Mouse (Mus musculus) forebrain, embryonic 11.5 days (tissue): ENCODE data around the gene Igsf9b. TPM values are rescaled to one million over a fixed set of nuclear protein-coding genes. Genes with fewer than 3 reads are reported as not detected.

Experiments
- ATAC-seq: fragments of 200-750 bp; cut with Nextera tagmentation; replicated peaks from 2 replicates; pipeline ENCODE4 v1.8.0; 2017; ENCODE audit warnings: moderate TSS enrichment; ENCODE audit not compliant: low FRiP score
- DNase-seq: peaks from one replicate; pipeline ENCODE4 v3.0.0-alpha.2; 2017; ENCODE audit warnings: low spot score
- H3K27ac ChIP-seq: fragments of 300-500 bp; sonication (generic); 2 replicates; pipeline ENCODE4 v1.5.1; 2014; ENCODE audit warnings: low read depth, low read length
- H3K27me3 ChIP-seq: fragments of 300-500 bp; sonication (generic); 2 replicates; pipeline ENCODE4 v1.6.1; 2014; ENCODE audit warnings: mild to moderate bottlenecking, low read length, mixed read lengths; ENCODE audit not compliant: control insufficient read depth, insufficient read depth
- H3K36me3 ChIP-seq: fragments of 300-500 bp; sonication (generic); 2 replicates; pipeline ENCODE4 v1.6.1; 2014; ENCODE audit warnings: mild to moderate bottlenecking, low read length, moderate library complexity, mixed read lengths; ENCODE audit not compliant: control insufficient read depth, insufficient read depth
- H3K4me1 ChIP-seq: fragments of 300-500 bp; sonication (generic); replicated peaks from 2 replicates; pipeline ENCODE4 v1.6.1; 2014; ENCODE audit warnings: low read length, mixed read lengths; ENCODE audit not compliant: control insufficient read depth, insufficient read depth
- H3K4me2 ChIP-seq: fragments of 300-500 bp; sonication (generic); 2 replicates; pipeline ENCODE4 v1.6.1; 2014; ENCODE audit warnings: low read depth, mild to moderate bottlenecking, low read length, moderate library complexity, mixed read lengths; ENCODE audit not compliant: severe bottlenecking
- H3K4me3 ChIP-seq: fragments of 300-500 bp; sonication (generic); 2 replicates; pipeline ENCODE4 v1.5.1; 2014; ENCODE audit warnings: low read depth, low read length
- H3K9ac ChIP-seq: fragments of 300-500 bp; sonication (generic); 2 replicates; pipeline ENCODE4 v1.6.1; 2014; ENCODE audit warnings: low read length
- H3K9me3 ChIP-seq: fragments of 300-500 bp; sonication (generic); 2 replicates; pipeline ENCODE4 v1.6.1; 2016; ENCODE audit warnings: low read length, mixed read lengths; ENCODE audit not compliant: control insufficient read depth
- WGBS: fragments of 180-500 bp; shearing (Covaris S2); extraction: QIAGEN DNeasy Blood & Tissue Kit; methylation state at CpG from one replicate; pipeline ENCODE4 v1.1.7; 2014; 5-methylcytosine and 5-hydroxymethylcytosine counted together
- polyA plus RNA-seq: library from polyadenylated mRNA; unstranded; fragments of >200 nt; fragmentation: Nextera tagmentation; extraction: Ambion mirVana; gene quantifications from 2 replicates; pipeline ENCODE4 v1.2.1, GENCODE M21; 2014

The Igsf9b gene
- polyA plus RNA-seq, 1 experiment from 2014 or later = 8.4 TPM

GRCm38 (mm10) chr9:27357893-27358292 lies 58.9 kb downstream of the Igsf9b start:
- ATAC-seq = no peak
- Histone ChIP-seq H3K4me2 (no peak overlapping the region), H3K27ac (no peak overlapping the region), H3K9me3 (no peaks in the 10 kb centered on the region), H3K4me1 (no peaks in the 10 kb centered on the region), H3K27me3 (no peaks in the 10 kb centered on the region), H3K36me3 (no peaks in the 10 kb centered on the region), H3K4me3 (no peak overlapping the region), H3K9ac (no peak overlapping the region)
- 92% methylated on average over 6 of the region's 6 CpGs for WGBS
- DNase-seq = no peak

- Histone ChIP-seq H3K9me3 (no peaks in the 10 kb centered on the region), H3K4me1 (no peaks in the 10 kb centered on the region), H3K27me3 (no peaks in the 10 kb centered on the region), H3K27ac (no peak overlapping the region), H3K9ac (no peak overlapping the region), H3K36me3 (no peaks in the 10 kb centered on the region), H3K4me2 (no peak overlapping the region), H3K4me3 (no peak overlapping the region)
- DNase-seq = no peak
- no peak for ATAC-seq
- WGBS = 66% methylated on average over 2 of the region's 2 CpGs
These were observed 68.2 kb downstream of the Igsf9b start for GRCm38 (mm10) chr9:27367231-27367630.

DNA sequence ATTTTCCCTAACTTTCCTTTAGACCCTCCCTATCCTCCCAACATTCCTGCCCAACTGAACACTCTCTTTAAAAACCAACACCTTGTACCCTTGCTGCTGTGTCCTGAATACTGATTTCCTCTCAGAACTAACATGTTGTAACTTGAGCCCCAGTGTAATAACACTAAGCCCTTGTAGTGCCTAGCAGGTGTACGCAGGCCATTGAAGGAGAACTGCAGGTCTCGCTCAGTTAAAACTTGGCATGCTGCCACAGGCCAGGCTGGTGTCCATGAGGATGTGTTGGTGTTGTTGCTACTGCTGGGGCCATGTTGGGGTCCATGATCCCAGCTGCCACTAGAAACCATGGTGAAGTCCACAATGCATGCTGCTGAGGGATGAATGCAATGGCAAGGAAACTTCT lies 70.1 kb downstream of the Igsf9b start:
- WGBS = 85% methylated on average over 2 of the region's 2 CpGs
- ATAC-seq (no peak), DNase-seq (no peak)
- Histone ChIP-seq H3K27me3 (no peaks in the 10 kb centered on the region), H3K4me3 (no peak overlapping the region), H3K4me2 (no peak overlapping the region), H3K36me3 (no peaks in the 10 kb centered on the region), H3K27ac (no peak overlapping the region), H3K4me1 (no peaks in the 10 kb centered on the region), H3K9me3 (no peaks in the 10 kb centered on the region), H3K9ac (no peak overlapping the region)

DNA sequence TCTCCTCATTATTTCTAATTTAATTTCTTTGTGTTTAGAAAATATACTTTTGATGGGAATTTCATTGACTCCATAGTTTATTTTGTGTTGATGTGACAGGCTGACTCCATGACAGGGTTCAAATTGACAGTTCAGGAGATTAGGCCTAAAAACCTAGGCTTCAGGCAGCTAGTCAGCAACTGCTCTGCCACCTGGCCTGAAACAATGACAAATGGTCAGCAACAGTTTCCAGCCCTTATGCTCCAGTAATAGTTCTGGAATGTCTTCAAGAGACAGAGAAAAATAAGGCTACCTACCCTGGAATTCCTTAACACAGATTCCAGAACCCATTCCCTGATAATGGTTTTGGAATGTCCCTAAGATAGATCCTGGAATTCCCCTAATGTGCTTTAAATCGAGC lies 76.7 kb downstream of the Igsf9b start:
- no peak for ATAC-seq
- Histone ChIP-seq H3K9ac (no peak overlapping the region), H3K4me3 (no peak overlapping the region), H3K4me2 (no peak overlapping the region), H3K9me3 (no peaks in the 10 kb centered on the region), H3K36me3 (no peaks in the 10 kb centered on the region), H3K27me3 (no peaks in the 10 kb centered on the region), H3K4me1 (no peaks in the 10 kb centered on the region), H3K27ac (no peak overlapping the region)
- DNase-seq = no peak
- 80% methylated on average over 1 of the region's 1 CpGs for WGBS

DNA sequence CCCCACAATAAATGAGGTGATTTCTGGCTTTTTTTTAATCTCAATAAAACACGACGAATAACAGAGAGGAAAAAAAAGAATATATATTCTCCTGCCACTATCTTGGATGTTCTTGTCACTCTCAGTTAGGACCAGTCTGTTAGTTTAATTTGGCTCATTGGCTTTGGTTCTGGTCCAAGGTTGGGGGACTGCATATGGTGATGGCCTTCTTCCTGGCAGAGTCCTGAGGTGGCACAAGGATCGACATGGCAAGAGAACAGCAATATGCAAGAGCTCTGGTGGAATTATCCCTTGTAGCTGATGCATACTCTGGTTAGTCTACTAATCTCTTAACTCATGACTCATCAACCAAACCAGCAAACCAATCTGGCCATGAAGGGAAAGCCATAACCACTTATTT lies 87.9 kb downstream of the Igsf9b start:
- H3K36me3 ChIP-seq = no peaks in the 10 kb centered on the region
- no peak for DNase-seq
- no peak for ATAC-seq
- WGBS = 90% methylated on average over 3 of the region's 3 CpGs
- H3K27ac ChIP-seq = no peak overlapping the region
- H3K4me3 ChIP-seq = no peak overlapping the region
- H3K4me2 ChIP-seq = no peak overlapping the region
- H3K9ac ChIP-seq = no peak overlapping the region
- no peaks in the 10 kb centered on the region for H3K4me1 ChIP-seq
- H3K9me3 ChIP-seq = no peaks in the 10 kb centered on the region
- H3K27me3 ChIP-seq = no peaks in the 10 kb centered on the region

DNA sequence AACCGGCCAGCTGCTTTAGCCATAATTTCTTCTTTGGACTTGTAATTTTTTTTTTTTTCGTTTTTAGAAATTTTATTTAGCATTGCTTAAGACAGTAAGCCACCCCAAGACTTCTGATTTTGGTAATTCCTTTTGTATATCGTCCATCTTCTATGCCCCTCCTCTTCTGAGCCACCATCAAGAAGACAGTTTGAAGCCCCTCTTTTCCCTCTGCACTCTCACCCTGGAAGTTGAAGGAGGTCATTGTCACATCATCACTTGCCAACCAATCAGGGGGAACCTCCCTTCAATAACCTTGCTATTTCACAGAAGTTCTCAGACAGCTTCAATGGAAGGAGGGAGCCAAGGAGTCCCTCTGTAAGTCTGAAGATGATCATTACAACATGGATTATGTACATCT lies 97.5 kb downstream of the Igsf9b start, which contains the start of gene Spata19:
Spata19 (plus strand) TSS at position 301 of the 400 bp plus-strand sequence.
- no peak for ATAC-seq
- no peak within 1 kb of the TSS for H3K9ac ChIP-seq
- H3K27ac ChIP-seq = no peak within 1 kb of the TSS
- no peaks in the 10 kb centered on the region for H3K4me1 ChIP-seq
- 79% methylated on average over 3 of the region's 3 CpGs for WGBS
- H3K4me3 ChIP-seq = no peak within 1 kb of the TSS
- DNase-seq = no peak
- no peak within 1 kb of the TSS for H3K4me2 ChIP-seq
- H3K36me3 ChIP-seq = no peaks in the 10 kb centered on the region
- no peaks in the 10 kb centered on the region for H3K9me3 ChIP-seq
- H3K27me3 ChIP-seq = no peaks in the 10 kb centered on the region

GRCm38 (mm10) chr9:27401169-27401568 lies 102.2 kb downstream of the Igsf9b start:
- Histone ChIP-seq H3K27ac (no peak overlapping the region), H3K4me2 (no peak overlapping the region), H3K4me3 (no peak overlapping the region), H3K9me3 (no peaks in the 10 kb centered on the region), H3K4me1 (no peaks in the 10 kb centered on the region), H3K36me3 (no peaks in the 10 kb centered on the region), H3K27me3 (no peaks in the 10 kb centered on the region), H3K9ac (no peak overlapping the region)
- DNase-seq (no peak), ATAC-seq (no peak)
- 84% methylated on average over 4 of the region's 4 CpGs for whole genome bisulfite sequencing

Other genes with a start within 250 kb of the Igsf9b start
- 168 and 176 TPM in 2 replicates for gene Jam3, start 143.8 kb upstream of the Igsf9b start, polyA plus RNA-seq
- not detected in 2 replicates for gene Spata19, start 97.6 kb downstream of the Igsf9b start, polyA plus RNA-seq